Mouse (Mus musculus) common myeloid progenitor, adult 5-6 weeks (primary cell): Measurements from ENCODE around the gene Gm10439. TPM values are rescaled to one million over a fixed set of nuclear protein-coding genes. Genes with fewer than 3 reads are reported as not detected.
"Not testable (repeated sequence)": the region's sequence is repeated elsewhere in the genome, so short reads cannot be mapped to it uniquely, and the experiment has no call there.

ENCODE experiments used
- ATAC-seq: replicated peaks from 2 replicates; pipeline ENCODE4 v1.8.0; 2016; ENCODE audit warnings: low read depth, mild to moderate bottlenecking, moderate TSS enrichment, inconsistent platforms; ENCODE audit not compliant: poor library complexity, severe bottlenecking
- total RNA-seq: library from RNA; stranded (forward); fragments of 200-1000, 187-1606 nt; gene quantifications from 2 replicates; pipeline ENCODE4 v1.2.3, GENCODE M21; 2017

Gene Gm10439
- not detected in 2 replicates for total RNA-seq

GRCm38 (mm10) chrX:149594270-149594669 lies at the start of gene Gm10439:
Gene Gm10439, plus strand, starts transcription at chrX:149594570.
- not testable (repeated sequence) for ATAC-seq

Other genes starting within 250 kb of the Gm10439 start
- gene Gm15085, start 147.0 kb upstream of the Gm10439 start, total RNA-seq = not detected in 2 replicates
- not detected in 2 replicates for gene Gm15097, start 189.9 kb downstream of the Gm10439 start, total RNA-seq